8 mouse cellular contexts compared by ENCODE assay signal in the genomic region with DNA sequence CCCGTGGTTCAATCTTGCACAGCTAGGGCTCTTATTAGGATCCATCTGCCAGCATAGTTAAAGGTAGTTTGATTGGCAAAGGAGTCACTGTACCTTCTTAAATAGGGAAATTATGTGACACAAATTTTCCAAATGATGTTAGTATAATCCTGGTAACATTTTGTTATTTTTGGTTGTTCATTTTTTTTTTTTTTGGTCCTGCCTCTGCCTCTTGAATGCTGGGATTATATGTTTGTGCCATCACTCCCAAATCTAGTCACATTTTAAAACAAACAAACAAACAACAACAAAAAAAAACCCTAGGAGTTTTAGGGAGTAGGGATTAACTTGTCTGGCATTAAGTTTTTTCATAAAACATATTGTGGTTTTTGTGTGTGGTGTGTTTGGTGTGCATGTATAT. TPM values are rescaled to one million over a fixed set of nuclear protein-coding genes. Genes with fewer than 3 reads are reported as not detected.
DNase-seq lines count a peak whose midpoint lies in the region; ATAC-seq and TF ChIP-seq lines count a peak whose summit lies in the region.

A gene (minus strand): TSS at position 101 of the 400 bp plus-strand sequence.

- ATAC-seq in forebrain, embryonic 16.5 days = no peak
- ATAC-seq in inflammation-experienced regulatory T-cells, adult 6 months = no peak
- ATAC-seq in megakaryocyte progenitor cell, adult 5-6 weeks (replicated peaks; ENCODE audit: poor library complexity) = no peak

- H3K4me3 ChIP-seq in ES-E14 (ENCODE audit: insufficient read depth in 1 of 2, low read depth in 1 of 2, low read length in 2 of 2, poor library complexity in 1 of 2, severe bottlenecking in 1 of 2) = no peak within 1 kb of the TSS
- H3K4me3 ChIP-seq in forebrain, embryonic 16.5 days (replicated peaks; ENCODE audit: low read length) = no peak within 1 kb of the TSS

- in situ Hi-C loops in ES-E14 (cut with MboI; ENCODE audit: low sequenced_read_pairs in 2 of 2, unreplicated experiment in 2 of 2) = no loop called here

- no peak within 1 kb of the TSS for H3K27ac ChIP-seq in ES-E14 (ENCODE audit: insufficient read depth, low read depth, low read length, poor library complexity, severe bottlenecking)
- no peak within 1 kb of the TSS for H3K27ac ChIP-seq in forebrain, embryonic 16.5 days (ENCODE audit: low read length)

- 38% methylated on average over 1 of the region's 1 CpGs for WGBS in forebrain, embryonic 16.5 days

- H3K27me3 ChIP-seq in forebrain, embryonic 16.5 days (replicated peaks; ENCODE audit: control insufficient read depth, insufficient read depth, low read length) = no peaks in the 10 kb centered on the region

- H3K9me3 ChIP-seq in ES-E14 (ENCODE audit: control insufficient read depth, insufficient read depth, low read depth, low read length) = no peaks in the 10 kb centered on the region
- no peaks in the 10 kb centered on the region for H3K9me3 ChIP-seq in forebrain, embryonic 16.5 days (ENCODE audit: control insufficient read depth, low read length)

- H3K9ac ChIP-seq in ES-E14 (ENCODE audit: insufficient read depth, low read depth, low read length, poor library complexity, severe bottlenecking) = no peak within 1 kb of the TSS
- H3K9ac ChIP-seq in forebrain, embryonic 16.5 days (replicated peaks; ENCODE audit: low read depth, low read length) = no peak within 1 kb of the TSS

- H3K4me2 ChIP-seq in forebrain, embryonic 16.5 days (ENCODE audit: low read length) = no peak within 1 kb of the TSS

- no peaks in the 10 kb centered on the region for H3K36me3 ChIP-seq in ES-E14 (ENCODE audit: control insufficient read depth, insufficient read depth, low read length, poor library complexity, severe bottlenecking)
- H3K36me3 ChIP-seq in forebrain, embryonic 16.5 days (ENCODE audit: control insufficient read depth, insufficient read depth) = no peaks in the 10 kb centered on the region

- peaks cover 0 to 3% of the 10 kb centered on the region in 2 experiments; a peak in 2 of 4 replicates for H3K4me1 ChIP-seq in ES-E14 (ENCODE audit: control insufficient read depth in 2 of 2, insufficient read depth in 2 of 2, low read length in 2 of 2, poor library complexity in 1 of 2)
- H3K4me1 ChIP-seq in forebrain, embryonic 16.5 days (replicated peaks; ENCODE audit: control insufficient read depth, insufficient read depth, low read length) = peaks cover 8% of the 10 kb centered on the region

- DNase-seq in adrenal gland, adult 18-20 months (ENCODE audit: low spot score in 2 of 2) = no peak
- DNase-seq in adrenal gland, adult (ENCODE audit: inconsistent age in 2 of 2, low spot score in 1 of 2) = no peak
- DNase-seq in ES-E14 (ENCODE audit: low read depth, low spot score) = no peak
- DNase-seq in right cerebral cortex, postnatal 4 days = no peak
- no peak for DNase-seq in kidney, adult 18-20 months

TF ChIP-seq in ES-E14, 5 proteins besides CTCF, POLR2A, EP300 and RAD21:
- TF ChIP-seq CHD2 (IDR thresholded peaks at IDR 0.05; ENCODE audit: low read depth, low read length) (no peak), HCFC1 (IDR thresholded peaks at IDR 0.05; ENCODE audit: borderline replicate concordance, insufficient read depth, low read length) (no peak), ZC3H11A (IDR thresholded peaks at IDR 0.05; ENCODE audit: borderline replicate concordance, low read depth, low read length) (no peak), MAFK (IDR thresholded peaks at IDR 0.05; ENCODE audit: insufficient read depth, low read depth, low read length) (no peak), ZNF384 (IDR thresholded peaks at IDR 0.05; ENCODE audit: low read depth, low read length) (no peak)
TF ChIP-seq in ES-E14: peak in this region for 0.

RNA-seq across cellular contexts. Expression of the gene that starts here (rescaled TPM):
- 10 to 100 TPM; 40.8 to 44.7 TPM for total RNA-seq in adrenal gland, adult 18-20 months (2021)
- total RNA-seq in ES-E14 (2012; rRNA removed) = 27.4 and 34.0 TPM in 2 replicates
- 42.9 and 43.8 TPM in 2 replicates for polyA plus RNA-seq in forebrain, embryonic 16.5 days (2015; fragmentation: Nextera tagmentation; extraction: Ambion mirVana)
- polyA plus RNA-seq in inflammation-experienced regulatory T-cells, adult 6 months (2017; shearing (Covaris generic)) = 10 to 100 TPM; 61.2 to 73.9 (median 67.8) TPM
- total RNA-seq in megakaryocyte progenitor cell, adult 5-6 weeks (2015) = 49.4 and 58.9 TPM in 2 replicates
- 22.9 and 33.4 TPM in 2 replicates for total RNA-seq in megakaryocyte progenitor cell, adult 5-6 weeks (2017)
